Mouse (Mus musculus): ENCODE measurements around the gene Fam71d. TPM values are rescaled to one million over a fixed set of nuclear protein-coding genes. Genes with fewer than 3 reads are reported as not detected.
A peak's percentile ranks its signal among the peaks of the same experiment; 100 is the strongest.

Gene Fam71d
- total and polyA plus RNA-seq, 3 experiments, result not detected

- H3K4me1 ChIP-seq (ENCODE audit: control insufficient read depth in 1 of 2, insufficient read depth in 2 of 2, low read length in 2 of 2), result no peaks in the 10 kb centered on the region; a peak in 1 of 4 replicates
- H3K79me2 ChIP-seq (ENCODE audit: control insufficient read depth, insufficient read depth, low read length, poor library complexity), result no peaks in the 10 kb centered on the region
- no peak overlapping the region for H3K9ac ChIP-seq (ENCODE audit: control insufficient read depth, low read depth, low read length, poor library complexity, severe bottlenecking)
- H3K9me3 ChIP-seq (replicated peaks; ENCODE audit: insufficient read depth, low read length), result no peaks in the 10 kb centered on the region
- H3K27ac ChIP-seq (ENCODE audit: control insufficient read depth, low read depth, low read length), result no peak overlapping the region
- peak; percentile 11 for DNase-seq (ENCODE audit: low read depth, low spot score)
- H3K27me3 ChIP-seq (ENCODE audit: control insufficient read depth in 1 of 2, insufficient read depth in 2 of 2, low read length in 2 of 2), result no peaks in the 10 kb centered on the region
- H3K36me3 ChIP-seq (ENCODE audit: control insufficient read depth in 1 of 2, insufficient read depth in 2 of 2, low read length in 2 of 2), result peaks cover 0 to 3% of the 10 kb centered on the region in 2 experiments; a peak in 1 of 4 replicates
- no peak for TF ChIP-seq MAFK (IDR thresholded peaks at IDR 0.05; ENCODE audit: borderline replicate concordance, low read depth, low read length)
- TF ChIP-seq MAX (IDR thresholded peaks at IDR 0.05; ENCODE audit: low read length), result no peak
- no peak for TF ChIP-seq MYB (IDR thresholded peaks at IDR 0.05; ENCODE audit: low read depth, low read length)
- TF ChIP-seq E2F4 (IDR thresholded peaks at IDR 0.05; ENCODE audit: borderline replicate concordance, low read depth, low read length), result no peak
- TF ChIP-seq USF1 (IDR thresholded peaks at IDR 0.05; ENCODE audit: low read depth, low read length), result no peak
- peak; percentile 39; the same call in 1 of the 2 replicates for TF ChIP-seq ZKSCAN1 (IDR thresholded peaks at IDR 0.05; ENCODE audit: low read depth, low read length)
- no peak for TF ChIP-seq NRF1 (IDR thresholded peaks at IDR 0.05; ENCODE audit: insufficient read depth, low read depth, low read length, poor library complexity, severe bottlenecking)
- no peak for TF ChIP-seq MYC (IDR thresholded peaks at IDR 0.05; ENCODE audit: low read depth, low read length)
- no peak for TF ChIP-seq KAT2A (conservative IDR thresholded peaks at IDR 0.05; ENCODE audit: low read depth, low read length)
- no peak overlapping the region for H3K4me3 ChIP-seq (ENCODE audit: control insufficient read depth in 1 of 2, insufficient read depth in 1 of 2, low read depth in 2 of 2, low read length in 2 of 2)
Measured at GRCm38 (mm10) chr12:78685669-78686215, 5.6 kb upstream of the Fam71d start.

- TF ChIP-seq GATA1 (IDR thresholded peaks at IDR 0.05; ENCODE audit: low read depth, low read length) (no peak), USF2 (IDR thresholded peaks at IDR 0.05; ENCODE audit: borderline replicate concordance in 1 of 2, insufficient read depth in 1 of 2, low read depth in 1 of 2, low read length in 2 of 2) (no peak), EP300 (IDR thresholded peaks at IDR 0.05; ENCODE audit: low read depth in 1 of 2, low read length in 2 of 2) (no peak), JUND (IDR thresholded peaks at IDR 0.05; ENCODE audit: low read depth, low read length) (no peak), UBTF (IDR thresholded peaks at IDR 0.05; ENCODE audit: borderline replicate concordance, insufficient read depth, low read depth, low read length) (no peak), TBP (IDR thresholded peaks at IDR 0.05; ENCODE audit: low read depth, low read length) (no peak), CHD2 (IDR thresholded peaks at IDR 0.05; ENCODE audit: low read length) (no peak), TAL1 (IDR thresholded peaks at IDR 0.05; ENCODE audit: low read length) (no peak), NELFE (IDR thresholded peaks at IDR 0.05; ENCODE audit: low read depth, low read length) (no peak)
- Histone ChIP-seq H3K4me3 (ENCODE audit: control insufficient read depth in 1 of 2, insufficient read depth in 1 of 2, low read depth in 2 of 2, low read length in 2 of 2) (no peak overlapping the region), H3K27me3 (ENCODE audit: control insufficient read depth in 1 of 2, insufficient read depth in 2 of 2, low read length in 2 of 2) (no peaks in the 10 kb centered on the region), H3K36me3 (ENCODE audit: control insufficient read depth in 1 of 2, insufficient read depth in 2 of 2, low read length in 2 of 2) (peaks cover 0 to 10% of the 10 kb centered on the region in 2 experiments; a peak in 2 of 4 replicates), H3K4me1 (ENCODE audit: control insufficient read depth in 1 of 2, insufficient read depth in 2 of 2, low read length in 2 of 2) (peaks cover 3% of the 10 kb centered on the region in 2 experiments; a peak in 2 of 4 replicates), H3K27ac (ENCODE audit: control insufficient read depth, low read depth, low read length) (no peak overlapping the region), H3K9ac (ENCODE audit: control insufficient read depth, low read depth, low read length, poor library complexity, severe bottlenecking) (no peak overlapping the region), H3K79me2 (ENCODE audit: control insufficient read depth, insufficient read depth, low read length, poor library complexity) (no peaks in the 10 kb centered on the region), H3K9me3 (replicated peaks; ENCODE audit: insufficient read depth, low read length) (no peaks in the 10 kb centered on the region)
- DNase-seq (ENCODE audit: low read depth, low spot score), result no peak
Measured at GRCm38 (mm10) chr12:78688876-78689275, 2.5 kb upstream of the Fam71d start.

All from MEL (cell line).